8 mouse cellular contexts compared by ENCODE assay signal in the genomic region with DNA sequence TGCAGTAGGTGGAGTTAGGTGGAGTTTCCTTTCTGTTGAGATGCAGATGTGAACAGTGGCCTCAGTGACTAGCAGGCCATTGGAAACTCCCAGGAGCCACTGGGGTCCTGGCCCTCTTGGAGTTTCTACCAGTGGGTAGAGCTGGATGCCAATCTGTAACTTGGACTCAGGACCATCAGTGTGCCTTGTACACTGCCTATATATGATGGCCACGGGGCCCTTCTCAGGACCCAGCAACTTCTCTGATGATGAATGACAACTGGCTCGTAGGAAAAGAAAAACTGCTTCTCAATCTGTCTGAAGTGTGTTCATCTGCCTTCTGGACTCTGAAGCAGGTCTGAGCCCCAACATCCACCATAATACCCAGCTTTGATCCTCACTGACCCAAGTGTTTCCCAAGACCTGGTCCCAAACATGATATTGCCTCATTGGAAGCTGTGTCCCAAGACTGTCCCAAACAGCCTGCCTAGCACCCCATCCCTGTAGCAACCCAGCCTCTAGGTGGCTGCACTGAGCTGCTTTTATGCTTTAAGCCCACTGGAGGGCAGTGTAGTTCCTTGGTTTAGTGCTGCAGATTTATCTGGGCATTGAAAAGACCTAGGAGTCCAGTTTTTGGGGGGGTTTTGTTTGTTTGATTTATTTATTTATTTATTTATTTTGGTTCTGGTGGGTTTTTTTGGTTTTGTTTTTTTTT. TPM values are rescaled to one million over a fixed set of nuclear protein-coding genes. Genes with fewer than 3 reads are reported as not detected.
A peak's percentile ranks its signal among the peaks of the same experiment; 100 is the strongest.
DNase-seq lines count a peak whose midpoint lies in the region; ATAC-seq lines count a peak whose summit lies in the region.

No protein-coding gene starts in this region.

- peak; percentile 64; the same call in 1 of the 2 replicates for ATAC-seq in hindbrain, embryonic 15.5 days (ENCODE audit: low FRiP score, low read depth)

- peak; percentile 61 for DNase-seq in T-cell, adult 2 months (ENCODE audit: low spot score)
- DNase-seq in cerebellum, postnatal 10 days, result peak; percentile 83 to 88
- DNase-seq in frontal cortex, postnatal 14 days (ENCODE audit: low spot score in 2 of 2), result peak; percentile 57 to 70
- peak; percentile 48 to 67 for DNase-seq in layer of hippocampus, postnatal 25 days (ENCODE audit: extremely low spot score in 1 of 2, low spot score in 1 of 2)
- DNase-seq in lung, postnatal 25 days (ENCODE audit: low spot score), result peak; percentile 80
- peak; percentile 86 for DNase-seq in retina, embryonic 14.5 days (ENCODE audit: low spot score)
- DNase-seq in urinary bladder, postnatal 36 days (ENCODE audit: low spot score in 2 of 2), result peak; percentile 55 to 70

- H3K36me3 ChIP-seq in hindbrain, embryonic 15.5 days, result peaks cover 23% of the 10 kb centered on the region

- H3K27ac ChIP-seq in hindbrain, embryonic 15.5 days (replicated peaks), result no peak overlapping the region

- WGBS in hindbrain, embryonic 15.5 days, result 81% methylated on average over 2 of the region's 2 CpGs

- H3K4me2 ChIP-seq in hindbrain, embryonic 15.5 days, result no peak overlapping the region

- H3K27me3 ChIP-seq in hindbrain, embryonic 15.5 days, result no peaks in the 10 kb centered on the region

- H3K9me3 ChIP-seq in hindbrain, embryonic 15.5 days, result no peaks in the 10 kb centered on the region

- no peak overlapping the region for H3K4me3 ChIP-seq in hindbrain, embryonic 15.5 days

- H3K9ac ChIP-seq in hindbrain, embryonic 15.5 days, result no peak overlapping the region

- no peaks in the 10 kb centered on the region for H3K4me1 ChIP-seq in hindbrain, embryonic 15.5 days (replicated peaks)

RNA-seq across cellular contexts. Expression of a gene that starts 40.9 kb away (rescaled TPM):
- 204 TPM in 2 replicates for polyA plus RNA-seq in hindbrain, embryonic 15.5 days (2015; fragmentation: Nextera tagmentation; extraction: Ambion mirVana)
- total RNA-seq in layer of hippocampus, postnatal 25 days (2021), result 100 to 1,000 TPM; 728 to 849 TPM

RNA-seq across cellular contexts. Expression of a gene that starts 59.9 kb away (rescaled TPM):
- 46.4 and 50.0 TPM in 2 replicates for polyA plus RNA-seq in hindbrain, embryonic 15.5 days (2015; fragmentation: Nextera tagmentation; extraction: Ambion mirVana)
- total RNA-seq in layer of hippocampus, postnatal 25 days (2021), result 100 to 1,000 TPM; 149 to 151 TPM
